Mouse (Mus musculus) hindbrain, postnatal 0 days (tissue): ENCODE measurements around the gene Slc5a6. TPM values are rescaled to one million over a fixed set of nuclear protein-coding genes. Genes with fewer than 3 reads are reported as not detected.
"Not testable (repeated sequence)": the region's sequence is repeated elsewhere in the genome, so short reads cannot be mapped to it uniquely, and the experiment has no call there.

Source experiments
- ATAC-seq: fragments of 200-750 bp; cut with Nextera tagmentation; 2 replicates; pipeline ENCODE4 v1.8.0; 2017; ENCODE audit warnings: mild to moderate bottlenecking, moderate TSS enrichment, moderate library complexity
- DNase-seq: peaks from one replicate; pipeline ENCODE4 v3.0.0-alpha.2; 2015; ENCODE audit warnings: low spot score
- H3K27ac ChIP-seq: fragments of 300-500 bp; sonication (generic); 2 replicates; pipeline ENCODE4 v1.5.1; 2014; ENCODE audit warnings: mild to moderate bottlenecking
- H3K27me3 ChIP-seq: fragments of 300-500 bp; sonication (generic); 2 replicates; pipeline ENCODE4 v1.6.1; 2014; ENCODE audit warnings: low read length, mixed read lengths; ENCODE audit not compliant: insufficient read depth
- H3K36me3 ChIP-seq: fragments of 300-500 bp; sonication (generic); 2 replicates; pipeline ENCODE4 v1.6.1; 2014; ENCODE audit warnings: low read length, mixed read lengths; ENCODE audit not compliant: insufficient read depth
- H3K4me1 ChIP-seq: fragments of 300-500 bp; sonication (generic); 2 replicates; pipeline ENCODE4 v1.6.1; 2014; ENCODE audit warnings: antibody characterized with exemption, low read length, mixed read lengths; ENCODE audit not compliant: insufficient read depth
- H3K4me2 ChIP-seq: fragments of 300-500 bp; sonication (generic); 2 replicates; pipeline ENCODE4 v1.6.1; 2014; ENCODE audit warnings: low read depth, mild to moderate bottlenecking, low read length, moderate library complexity, mixed read lengths
- H3K4me3 ChIP-seq: fragments of 300-500 bp; sonication (generic); 2 replicates; pipeline ENCODE4 v1.5.1; 2014; ENCODE audit warnings: low read length
- H3K9ac ChIP-seq: fragments of 300-500 bp; sonication (generic); replicated peaks from 2 replicates; pipeline ENCODE4 v1.6.1; 2014; ENCODE audit warnings: mild to moderate bottlenecking, low read length, moderate library complexity, mixed read lengths
- H3K9me3 ChIP-seq: fragments of 300-500 bp; sonication (generic); 2 replicates; pipeline ENCODE4 v1.6.1; 2016; ENCODE audit warnings: low read length, mixed read lengths
- CTCF ChIP-seq: IDR thresholded peaks from 2 replicates; pipeline ENCODE4 v1.5.1; 2016; ENCODE audit warnings: antibody characterized with exemption, control low read depth, low read depth
- WGBS: fragments of 180-500 bp; shearing (Covaris S2); extraction: QIAGEN DNeasy Blood & Tissue Kit; methylation state at CpG from one replicate; pipeline ENCODE4 v1.1.7; 2014; 5-methylcytosine and 5-hydroxymethylcytosine counted together
- polyA plus RNA-seq: library from polyadenylated mRNA; unstranded; fragments of >200 nt; fragmentation: Nextera tagmentation; extraction: Ambion mirVana; gene quantifications from 2 replicates; pipeline ENCODE4 v1.2.1, GENCODE M21; 2015
- total RNA-seq: library from RNA; depleted of rRNA; stranded (reverse); fragments of >200 nt; gene quantifications from 2 replicates; pipeline ENCODE4 v1.2.3, GENCODE M21; 2014

Gene Slc5a6
- total and polyA plus RNA-seq, 2 experiments from 2014 or later: 33.7 to 46.7 TPM

DNA sequence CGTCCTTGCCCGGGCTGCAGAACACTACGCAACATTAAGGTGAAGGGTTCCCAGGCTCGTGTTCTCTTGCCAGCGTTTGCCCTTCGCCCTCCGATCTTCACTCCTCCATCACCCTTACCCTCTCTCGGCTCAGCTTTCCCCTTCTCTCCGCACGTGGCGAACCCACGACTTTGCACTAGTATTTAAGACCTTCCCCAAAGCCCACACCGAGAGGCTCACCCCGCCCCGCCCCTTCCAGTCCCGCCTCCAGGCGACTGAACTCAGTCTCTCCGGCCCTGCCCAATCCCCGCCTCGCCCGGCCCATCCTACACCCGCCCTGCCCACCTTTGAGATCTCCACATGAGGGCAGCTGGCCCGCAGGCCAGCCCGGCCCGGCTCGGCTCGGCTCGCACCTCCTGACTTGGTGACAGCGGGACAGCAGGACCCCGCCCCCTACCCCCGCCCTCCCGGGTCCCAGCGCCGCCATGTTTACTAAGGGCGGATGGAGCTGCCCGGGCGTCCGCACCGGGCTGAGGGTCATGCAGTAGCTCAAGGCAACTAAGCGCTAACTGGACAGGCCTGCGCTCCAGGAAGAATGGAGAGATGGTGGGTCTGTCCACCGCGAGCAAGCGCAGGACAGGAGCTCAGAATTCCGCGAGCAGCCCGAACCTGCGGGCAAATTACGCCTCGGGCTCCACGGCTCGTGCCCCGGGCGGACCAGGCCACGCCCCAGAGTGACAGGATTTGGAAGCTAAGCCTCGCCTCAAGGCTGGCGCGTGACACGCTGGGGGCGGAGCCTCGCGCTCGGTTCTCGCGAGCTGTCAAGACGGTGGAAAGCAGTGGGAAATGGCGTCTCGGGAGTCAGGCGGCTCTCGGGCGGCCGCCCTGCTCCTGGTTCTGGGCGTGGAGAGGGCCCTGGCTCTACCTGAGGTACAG, 619 bp downstream of the Slc5a6 start, which contains the start of gene Atraid:
Gene Atraid (plus strand): TSS at position 465 of the 915 bp plus-strand sequence.
- DNase-seq: peak; percentile 99
- no peaks in the 10 kb centered on the region for H3K27me3 ChIP-seq
- peak; percentile 98 for ATAC-seq
- H3K4me3 ChIP-seq: peak within 1 kb of the TSS; percentile 75
- no peaks in the 10 kb centered on the region for H3K9me3 ChIP-seq
- TF ChIP-seq CTCF: no peak
- WGBS: under 1% methylated on average over 73 of the region's 73 CpGs
- no peaks in the 10 kb centered on the region for H3K4me1 ChIP-seq
- H3K4me2 ChIP-seq: peak within 1 kb of the TSS; percentile 87
- H3K36me3 ChIP-seq: peaks cover 9% of the 10 kb centered on the region; the same call in 1 of the 2 replicates
- H3K9ac ChIP-seq: peak within 1 kb of the TSS; percentile 83
- peak within 1 kb of the TSS; percentile 95 for H3K27ac ChIP-seq

GRCm38 (mm10) chr5:31047074-31047473, 1.6 kb downstream of the Slc5a6 start:
- Histone ChIP-seq H3K27ac (peak overlapping the region; percentile 95; the same call in 1 of the 2 replicates), H3K4me3 (peak overlapping the region; percentile 75), H3K9ac (peak overlapping the region; percentile 83; the same call in 1 of the 2 replicates), H3K4me1 (no peaks in the 10 kb centered on the region), H3K27me3 (no peaks in the 10 kb centered on the region), H3K4me2 (peak overlapping the region; percentile 87), H3K9me3 (no peaks in the 10 kb centered on the region), H3K36me3 (peaks cover 16% of the 10 kb centered on the region; the same call in 1 of the 2 replicates)
- WGBS: 83% methylated on average over 5 of the region's 5 CpGs
- TF ChIP-seq CTCF: no peak
- DNase-seq (no peak), ATAC-seq (no peak)

DNA sequence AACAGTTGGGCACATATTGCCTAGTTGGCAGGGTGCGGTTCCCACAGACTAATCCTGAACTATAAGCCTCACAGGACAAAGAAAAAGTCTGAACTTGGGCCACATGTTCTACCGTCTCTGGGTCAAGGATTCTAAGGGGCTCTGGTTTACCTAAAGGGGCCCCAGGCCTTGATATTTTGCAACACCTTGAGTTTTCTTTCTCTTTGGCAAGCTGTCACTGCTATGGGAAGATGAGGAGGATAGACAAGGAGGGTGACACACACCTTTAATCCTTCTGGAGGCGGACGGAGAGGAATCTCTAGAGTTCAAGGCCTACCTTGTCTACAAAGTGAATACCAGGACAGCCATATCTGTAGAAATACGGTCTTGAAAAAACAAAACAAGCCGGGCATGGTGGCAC, 2.3 kb downstream of the Slc5a6 start:
- no peak overlapping the region for H3K4me3 ChIP-seq
- TF ChIP-seq CTCF: no peak
- no peak for DNase-seq
- H3K4me1 ChIP-seq: no peaks in the 10 kb centered on the region
- H3K27me3 ChIP-seq: no peaks in the 10 kb centered on the region
- WGBS: 92% methylated on average over 6 of the region's 6 CpGs
- H3K9ac ChIP-seq: no peak overlapping the region
- no peak for ATAC-seq
- H3K4me2 ChIP-seq: no peak overlapping the region
- H3K27ac ChIP-seq: no peak overlapping the region
- peaks cover 16% of the 10 kb centered on the region; the same call in 1 of the 2 replicates for H3K36me3 ChIP-seq
- H3K9me3 ChIP-seq: no peaks in the 10 kb centered on the region

DNA sequence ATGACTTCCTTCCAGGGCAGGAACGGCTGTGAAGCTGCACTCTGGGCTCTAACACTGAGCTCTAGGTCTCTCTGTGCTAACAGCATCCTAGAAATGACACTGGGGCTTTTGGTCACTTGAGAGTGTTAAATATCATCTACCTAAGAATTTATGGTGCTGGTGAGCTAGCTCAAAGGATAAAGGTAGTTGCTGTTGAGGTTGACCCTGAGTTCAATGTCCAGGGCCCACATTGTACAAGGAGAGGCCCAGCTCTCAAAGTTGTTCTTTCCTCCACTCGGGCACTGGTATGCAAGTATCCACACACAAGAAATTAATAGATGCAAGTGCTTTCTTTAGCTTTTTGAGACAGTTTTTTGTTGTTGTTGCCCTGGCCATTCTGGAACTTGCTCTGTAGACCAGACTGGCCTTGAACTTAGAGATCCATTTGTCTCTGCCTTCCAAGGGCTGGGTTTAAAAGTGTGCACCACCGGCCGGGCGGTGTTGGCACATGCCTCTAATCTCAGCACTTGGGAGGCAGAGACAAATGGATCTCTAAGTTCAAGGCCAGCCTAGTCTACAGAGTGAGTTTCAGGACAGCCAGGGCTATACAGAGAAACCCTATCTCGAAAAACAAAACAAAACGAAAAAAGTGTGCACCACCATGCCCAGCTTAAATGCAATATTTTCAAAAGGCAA, 10.4 kb downstream of the Slc5a6 start:
- H3K27ac ChIP-seq: no peak overlapping the region
- H3K4me2 ChIP-seq: no peak overlapping the region
- ATAC-seq (no peak), DNase-seq (no peak)
- H3K9me3 ChIP-seq: no peaks in the 10 kb centered on the region
- H3K9ac ChIP-seq: no peak overlapping the region
- no peak overlapping the region for H3K4me3 ChIP-seq
- no peaks in the 10 kb centered on the region for H3K27me3 ChIP-seq
- WGBS: 90% methylated on average over 7 of the region's 7 CpGs
- peaks cover 18% of the 10 kb centered on the region for H3K36me3 ChIP-seq
- TF ChIP-seq CTCF: no peak
- H3K4me1 ChIP-seq: no peaks in the 10 kb centered on the region

GRCm38 (mm10) chr5:31036556-31036955, 12.2 kb downstream of the Slc5a6 start:
- not testable (repeated sequence) for ATAC-seq, H3K36me3 ChIP-seq, H3K4me1 ChIP-seq, H3K9me3 ChIP-seq, H3K4me3 ChIP-seq, DNase-seq, H3K9ac ChIP-seq, H3K27ac ChIP-seq, H3K27me3 ChIP-seq, H3K4me2 ChIP-seq
- WGBS: 89% methylated on average over 11 of the region's 11 CpGs

GRCm38 (mm10) chr5:31034669-31035068, 14.1 kb downstream of the Slc5a6 start:
- DNase-seq (no peak), ATAC-seq (no peak)
- no peak overlapping the region for H3K4me3 ChIP-seq
- no peak overlapping the region for H3K27ac ChIP-seq
- WGBS: 95% methylated on average over 6 of the region's 6 CpGs
- H3K4me2 ChIP-seq: no peak overlapping the region
- no peaks in the 10 kb centered on the region for H3K4me1 ChIP-seq
- peaks cover 3% of the 10 kb centered on the region for H3K36me3 ChIP-seq
- H3K27me3 ChIP-seq: no peaks in the 10 kb centered on the region
- H3K9me3 ChIP-seq: no peaks in the 10 kb centered on the region
- no peak for TF ChIP-seq CTCF
- no peak overlapping the region for H3K9ac ChIP-seq
